Mouse (Mus musculus): ENCODE results near the gene Spef1. TPM values are rescaled to one million over a fixed set of nuclear protein-coding genes. Genes with fewer than 3 reads are reported as not detected.

Spef1 gene
- polyA plus RNA-seq, 1 experiment from 2014 or later: 4.5 TPM

- no peak for ATAC-seq (ENCODE audit: insufficient number of reproducible peaks, insufficient read depth, low FRiP score, low TSS enrichment, low read depth)
- Histone ChIP-seq H3K4me3 (replicated peaks) (no peak overlapping the region), H3K27ac (no peak overlapping the region), H3K27me3 (no peaks in the 10 kb centered on the region), H3K4me2 (no peak overlapping the region), H3K9me3 (no peaks in the 10 kb centered on the region), H3K4me1 (replicated peaks) (peaks cover 52% of the 10 kb centered on the region), H3K36me3 (peaks cover 47% of the 10 kb centered on the region), H3K9ac (replicated peaks) (no peak overlapping the region)
- WGBS: 84% methylated on average over 2 of the region's 2 CpGs
Observed at GRCm38 (mm10) chr2:131130849-131131248, 56.2 kb downstream of the Spef1 start.

GRCm38 (mm10) chr2:131129836-131130235 lies 57.2 kb downstream of the Spef1 start:
- Histone ChIP-seq H3K4me2 (no peak overlapping the region), H3K4me1 (replicated peaks) (peaks cover 45% of the 10 kb centered on the region), H3K4me3 (replicated peaks) (no peak overlapping the region), H3K9ac (replicated peaks) (no peak overlapping the region), H3K9me3 (no peaks in the 10 kb centered on the region), H3K27ac (no peak overlapping the region), H3K36me3 (peaks cover 37% of the 10 kb centered on the region), H3K27me3 (no peaks in the 10 kb centered on the region)
- 89% methylated on average over 5 of the region's 5 CpGs for WGBS
- no peak for ATAC-seq (ENCODE audit: insufficient number of reproducible peaks, insufficient read depth, low FRiP score, low TSS enrichment, low read depth)

- ATAC-seq (ENCODE audit: insufficient number of reproducible peaks, insufficient read depth, low FRiP score, low TSS enrichment, low read depth): no peak
- 0 out of 2 replicates have a peak overlapping the region, but pooled peaks have one; percentile 70 for H3K4me3 ChIP-seq (replicated peaks)
- WGBS: 86% methylated on average over 3 of the region's 3 CpGs
Observed at GRCm38 (mm10) chr2:131128636-131129157, 58.4 kb downstream of the Spef1 start.

GRCm38 (mm10) chr2:131128211-131128610 lies 58.9 kb downstream of the Spef1 start:
- Histone ChIP-seq H3K9me3 (no peaks in the 10 kb centered on the region), H3K4me3 (replicated peaks) (peak overlapping the region; percentile 70), H3K27me3 (no peaks in the 10 kb centered on the region), H3K4me2 (peak overlapping the region; percentile 75), H3K9ac (replicated peaks) (peak overlapping the region; percentile 91), H3K36me3 (peaks cover 26% of the 10 kb centered on the region; the same call in 1 of the 2 replicates), H3K4me1 (replicated peaks) (peaks cover 35% of the 10 kb centered on the region), H3K27ac (no peak overlapping the region)
- no peak for ATAC-seq (ENCODE audit: insufficient number of reproducible peaks, insufficient read depth, low FRiP score, low TSS enrichment, low read depth)
- WGBS: 80% methylated on average over 5 of the region's 5 CpGs

More at GRCm38 (mm10) chr2:131128636-131129157, 58.4 kb downstream of the Spef1 start:
- H3K36me3 ChIP-seq: peaks cover 26% of the 10 kb centered on the region; the same call in 1 of the 2 replicates
- H3K27me3 ChIP-seq: no peaks in the 10 kb centered on the region
- H3K4me1 ChIP-seq (replicated peaks): peaks cover 35% of the 10 kb centered on the region
- H3K9ac ChIP-seq (replicated peaks): no peak overlapping the region
- H3K27ac ChIP-seq: no peak overlapping the region
- H3K9me3 ChIP-seq: no peaks in the 10 kb centered on the region
- peak overlapping the region; percentile 75 for H3K4me2 ChIP-seq

GRCm38 (mm10) chr2:131127161-131127730 lies 59.8 kb downstream of the Spef1 start, which contains the start of gene Hspa12b:
TSS of gene Hspa12b (plus strand) at chr2:131127280.
- ATAC-seq (ENCODE audit: insufficient number of reproducible peaks, insufficient read depth, low FRiP score, low TSS enrichment, low read depth): peak; percentile 97
- H3K9me3 ChIP-seq: no peaks in the 10 kb centered on the region
- H3K4me2 ChIP-seq: peak within 1 kb of the TSS; percentile 75
- peaks cover 23% of the 10 kb centered on the region; the same call in 1 of the 2 replicates for H3K36me3 ChIP-seq
- H3K27me3 ChIP-seq: no peaks in the 10 kb centered on the region
- H3K4me3 ChIP-seq (replicated peaks): peak within 1 kb of the TSS; percentile 70
- H3K27ac ChIP-seq: peak within 1 kb of the TSS; percentile 94
- peaks cover 35% of the 10 kb centered on the region for H3K4me1 ChIP-seq (replicated peaks)
- WGBS: under 1% methylated on average over 28 of the region's 28 CpGs
- peak within 1 kb of the TSS; percentile 91 for H3K9ac ChIP-seq (replicated peaks)

GRCm38 (mm10) chr2:131125964-131126815 lies 60.9 kb downstream of the Spef1 start:
- ATAC-seq (ENCODE audit: insufficient number of reproducible peaks, insufficient read depth, low FRiP score, low TSS enrichment, low read depth): peak; percentile 8; the same call in 1 of the 2 replicates
- H3K9ac ChIP-seq (replicated peaks): peak overlapping the region; percentile 91
- peak overlapping the region; percentile 94 for H3K27ac ChIP-seq
- H3K27me3 ChIP-seq: no peaks in the 10 kb centered on the region
- H3K4me3 ChIP-seq (replicated peaks): peak overlapping the region; percentile 70; the same call in 1 of the 2 replicates
- H3K9me3 ChIP-seq: no peaks in the 10 kb centered on the region
- WGBS: 42% methylated on average over 9 of the region's 9 CpGs
- peak overlapping the region; percentile 75 for H3K4me2 ChIP-seq
- H3K36me3 ChIP-seq: peaks cover 12% of the 10 kb centered on the region; the same call in 1 of the 2 replicates
- H3K4me1 ChIP-seq (replicated peaks): peaks cover 35% of the 10 kb centered on the region

- Histone ChIP-seq H3K4me2 (no peak overlapping the region), H3K4me1 (replicated peaks) (peaks cover 35% of the 10 kb centered on the region), H3K36me3 (peaks cover 10% of the 10 kb centered on the region; the same call in 1 of the 2 replicates), H3K9ac (replicated peaks) (no peak overlapping the region), H3K9me3 (no peaks in the 10 kb centered on the region), H3K27me3 (no peaks in the 10 kb centered on the region), H3K4me3 (replicated peaks) (no peak overlapping the region), H3K27ac (no peak overlapping the region)
- WGBS: 91% methylated on average over 9 of the region's 9 CpGs
- ATAC-seq (ENCODE audit: insufficient number of reproducible peaks, insufficient read depth, low FRiP score, low TSS enrichment, low read depth): no peak
Observed at GRCm38 (mm10) chr2:131125157-131125963, 61.7 kb downstream of the Spef1 start.

GRCm38 (mm10) chr2:131124166-131124565 lies 62.9 kb downstream of the Spef1 start:
- Histone ChIP-seq H3K4me3 (replicated peaks) (no peak overlapping the region), H3K4me1 (replicated peaks) (peaks cover 34% of the 10 kb centered on the region), H3K4me2 (no peak overlapping the region), H3K36me3 (0 out of 2 replicates have a peak, but pooled peaks cover 4% of the 10 kb centered on the region), H3K9ac (replicated peaks) (no peak overlapping the region), H3K27me3 (no peaks in the 10 kb centered on the region), H3K27ac (no peak overlapping the region), H3K9me3 (no peaks in the 10 kb centered on the region)
- WGBS: 66% methylated on average over 3 of the region's 3 CpGs
- no peak for ATAC-seq (ENCODE audit: insufficient number of reproducible peaks, insufficient read depth, low FRiP score, low TSS enrichment, low read depth)

Measured in limb, embryonic 12.5 days (tissue).